Mouse (Mus musculus) bone marrow, adult 2 months (tissue): Measurements from ENCODE around the gene Slc46a3.

Source experiments
- CTCF ChIP-seq: fragments of 200-500 bp; IDR thresholded peaks from 2 replicates; pipeline ENCODE4 v1.5.1; 2011; ENCODE audit warnings: low read length, control low read depth; ENCODE audit not compliant: control insufficient read depth, insufficient read depth
- POLR2A ChIP-seq: fragments of 200-500 bp; IDR thresholded peaks from 2 replicates; pipeline ENCODE4 v1.6.1; 2011; ENCODE audit warnings: low read depth, mild to moderate bottlenecking, control low read depth, low read length, borderline replicate concordance; ENCODE audit not compliant: control insufficient read depth

- TF ChIP-seq CTCF (no peak), POLR2A (no peak)
These were observed 6.0 kb downstream of the Slc46a3 start for GRCm38 (mm10) chr5:147888313-147889297.
